Mouse (Mus musculus): Measurements from ENCODE around the gene Smpd4.

- TF ChIP-seq CTCF (IDR thresholded peaks at IDR 0.05; ENCODE audit: low read depth): no peak
- TF ChIP-seq EP300 (IDR thresholded peaks at IDR 0.05; ENCODE audit: low read depth): no peak
These were observed 2.8 kb downstream of the Smpd4 start for GRCm38 (mm10) chr16:17621936-17622335.
